Mouse (Mus musculus) ES-CJ7 (cell line): ENCODE results near the gene Atp7a.
"Not testable (repeated sequence)": the region's sequence is repeated elsewhere in the genome, so short reads cannot be mapped to it uniquely, and the experiment has no call there.

Experiments
- DNase-seq: peaks from one replicate; pipeline ENCODE4 v3.0.0; 2011; ENCODE audit warnings: low read depth, low spot score

Gene Atp7a

GRCm38 (mm10) chrX:106026418-106027342 lies at the start of gene Atp7a:
TSS of gene Atp7a (plus strand) at chrX:106027276.
- peak; percentile 92 for DNase-seq

- DNase-seq: no peak
Observed at GRCm38 (mm10) chrX:106001605-106002004, 25.5 kb upstream of the Atp7a start.

- no peak for DNase-seq
Observed at GRCm38 (mm10) chrX:106010762-106011161, 16.3 kb upstream of the Atp7a start.

GRCm38 (mm10) chrX:106011465-106012159 lies 15.5 kb upstream of the Atp7a start, which contains the start of gene Magt1:
TSS of gene Magt1 (minus strand) at chrX:106011906.
- peak; percentile 92 for DNase-seq

GRCm38 (mm10) chrX:106012559-106012958 lies 14.5 kb upstream of the Atp7a start:
- no peak for DNase-seq

GRCm38 (mm10) chrX:106013217-106013616 lies 13.9 kb upstream of the Atp7a start:
- DNase-seq: peak; percentile 56

- DNase-seq: not testable (repeated sequence)
Observed at GRCm38 (mm10) chrX:106014741-106015377, 12.2 kb upstream of the Atp7a start.

GRCm38 (mm10) chrX:106015571-106016322 lies 11.3 kb upstream of the Atp7a start, which contains the start of gene Cox7b:
TSS of gene Cox7b (plus strand) at chrX:106015700.
- peak; percentile 92 for DNase-seq

GRCm38 (mm10) chrX:106017102-106017501 lies 10.0 kb upstream of the Atp7a start:
- DNase-seq: no peak

- DNase-seq: no peak
Observed at GRCm38 (mm10) chrX:106017516-106017915, 9.6 kb upstream of the Atp7a start.

- no peak for DNase-seq
Observed at GRCm38 (mm10) chrX:106027343-106027674, 233 bp downstream of the Atp7a start.

- no peak for DNase-seq
Observed at GRCm38 (mm10) chrX:106030176-106030575, 3.1 kb downstream of the Atp7a start.

GRCm38 (mm10) chrX:106031124-106031523 lies 4.0 kb downstream of the Atp7a start:
- no peak for DNase-seq

- DNase-seq: no peak
Observed at GRCm38 (mm10) chrX:106035727-106036126, 8.7 kb downstream of the Atp7a start.

- no peak for DNase-seq
Observed at GRCm38 (mm10) chrX:106037185-106037752, 10.2 kb downstream of the Atp7a start.

GRCm38 (mm10) chrX:106043863-106044617 lies 17.0 kb downstream of the Atp7a start:
- no peak for DNase-seq

- DNase-seq: no peak
Observed at GRCm38 (mm10) chrX:106045455-106045854, 18.4 kb downstream of the Atp7a start.

GRCm38 (mm10) chrX:106045928-106046327 lies 18.9 kb downstream of the Atp7a start:
- no peak for DNase-seq

GRCm38 (mm10) chrX:106048191-106048590 lies 21.1 kb downstream of the Atp7a start:
- DNase-seq: no peak

- DNase-seq: peak; percentile 2
Observed at GRCm38 (mm10) chrX:106077858-106078257, 50.8 kb downstream of the Atp7a start.
